Mouse (Mus musculus): ENCODE results near the gene Zfp607b.

Gene Zfp607b

GRCm38 (mm10) chr7:27688815-27689612 lies at the start of gene Zfp607b:
Zfp607b (plus strand) TSS chr7:27689340.
- in situ Hi-C loops (cut with MboI; ENCODE audit: low pct_unique_long_range_greater_than_20kb in 1 of 2, low sequenced_read_pairs in 2 of 2, unreplicated experiment in 1 of 2): loop anchor here in 1 of 2 experiments (5.0 kb wide), 1 partner anchor 38 kb away; no protein-coding TSS in a partner anchor

GRCm38 (mm10) chr7:27644471-27644870 lies 44.7 kb upstream of the Zfp607b start:
- in situ Hi-C loops (cut with MboI; ENCODE audit: low pct_unique_long_range_greater_than_20kb in 1 of 2, low sequenced_read_pairs in 2 of 2, unreplicated experiment in 1 of 2): no loop called here

- in situ Hi-C loops (cut with MboI; ENCODE audit: low pct_unique_long_range_greater_than_20kb in 1 of 2, low sequenced_read_pairs in 2 of 2, unreplicated experiment in 1 of 2): no loop called here
Observed at GRCm38 (mm10) chr7:27646516-27646915, 42.6 kb upstream of the Zfp607b start.

GRCm38 (mm10) chr7:27647281-27648002 lies 41.7 kb upstream of the Zfp607b start:
- in situ Hi-C loops (cut with MboI; ENCODE audit: low pct_unique_long_range_greater_than_20kb in 1 of 2, low sequenced_read_pairs in 2 of 2, unreplicated experiment in 1 of 2): no loop called here

GRCm38 (mm10) chr7:27649723-27650122 lies 39.4 kb upstream of the Zfp607b start:
- in situ Hi-C loops (cut with MboI; ENCODE audit: low pct_unique_long_range_greater_than_20kb in 1 of 2, low sequenced_read_pairs in 2 of 2, unreplicated experiment in 1 of 2): no loop called here

GRCm38 (mm10) chr7:27650949-27651348 lies 38.2 kb upstream of the Zfp607b start:
- in situ Hi-C loops (cut with MboI; ENCODE audit: low pct_unique_long_range_greater_than_20kb in 1 of 2, low sequenced_read_pairs in 2 of 2, unreplicated experiment in 1 of 2): no loop called here

GRCm38 (mm10) chr7:27653681-27654437 lies 35.3 kb upstream of the Zfp607b start, which contains the start of gene Ttc9b:
Ttc9b (plus strand) TSS chr7:27653915.
- in situ Hi-C loops (cut with MboI; ENCODE audit: low pct_unique_long_range_greater_than_20kb in 1 of 2, low sequenced_read_pairs in 2 of 2, unreplicated experiment in 1 of 2): no loop called here

- in situ Hi-C loops (cut with MboI; ENCODE audit: low pct_unique_long_range_greater_than_20kb in 1 of 2, low sequenced_read_pairs in 2 of 2, unreplicated experiment in 1 of 2): no loop called here
Observed at GRCm38 (mm10) chr7:27654607-27655276, 34.4 kb upstream of the Zfp607b start.

GRCm38 (mm10) chr7:27655545-27655944 lies 33.6 kb upstream of the Zfp607b start:
- in situ Hi-C loops (cut with MboI; ENCODE audit: low pct_unique_long_range_greater_than_20kb in 1 of 2, low sequenced_read_pairs in 2 of 2, unreplicated experiment in 1 of 2): no loop called here

- in situ Hi-C loops (cut with MboI; ENCODE audit: low pct_unique_long_range_greater_than_20kb in 1 of 2, low sequenced_read_pairs in 2 of 2, unreplicated experiment in 1 of 2): no loop called here
Observed at GRCm38 (mm10) chr7:27656600-27656999, 32.5 kb upstream of the Zfp607b start.

GRCm38 (mm10) chr7:27657824-27658395 lies 31.2 kb upstream of the Zfp607b start:
- in situ Hi-C loops (cut with MboI; ENCODE audit: low pct_unique_long_range_greater_than_20kb in 1 of 2, low sequenced_read_pairs in 2 of 2, unreplicated experiment in 1 of 2): no loop called here

GRCm38 (mm10) chr7:27658712-27659663 lies 30.2 kb upstream of the Zfp607b start:
- in situ Hi-C loops (cut with MboI; ENCODE audit: low pct_unique_long_range_greater_than_20kb in 1 of 2, low sequenced_read_pairs in 2 of 2, unreplicated experiment in 1 of 2): no loop called here

- in situ Hi-C loops (cut with MboI; ENCODE audit: low pct_unique_long_range_greater_than_20kb in 1 of 2, low sequenced_read_pairs in 2 of 2, unreplicated experiment in 1 of 2): no loop called here
Observed at GRCm38 (mm10) chr7:27662038-27662437, 27.1 kb upstream of the Zfp607b start.

- in situ Hi-C loops (cut with MboI; ENCODE audit: low pct_unique_long_range_greater_than_20kb in 1 of 2, low sequenced_read_pairs in 2 of 2, unreplicated experiment in 1 of 2): loop anchor here in 1 of 2 experiments (10.0 kb wide), 1 partner anchor 368 kb away; no protein-coding TSS in a partner anchor
Observed at GRCm38 (mm10) chr7:27673064-27673574, 16.0 kb upstream of the Zfp607b start.

GRCm38 (mm10) chr7:27673575-27674131 lies 15.5 kb upstream of the Zfp607b start:
- in situ Hi-C loops (cut with MboI; ENCODE audit: low pct_unique_long_range_greater_than_20kb in 1 of 2, low sequenced_read_pairs in 2 of 2, unreplicated experiment in 1 of 2): loop anchor here in 1 of 2 experiments (10.0 kb wide), 1 partner anchor 369 kb away; no protein-coding TSS in a partner anchor

GRCm38 (mm10) chr7:27674195-27674521 lies 15.0 kb upstream of the Zfp607b start:
- in situ Hi-C loops (cut with MboI; ENCODE audit: low pct_unique_long_range_greater_than_20kb in 1 of 2, low sequenced_read_pairs in 2 of 2, unreplicated experiment in 1 of 2): loop anchor here in 1 of 2 experiments (10.0 kb wide), 1 partner anchor 369 kb away; no protein-coding TSS in a partner anchor
